ENCODE assay signal across 18 mouse cellular contexts in genomic region chr2:131996369-131996768, GRCm38 (mm10). TPM values are rescaled to one million over a fixed set of nuclear protein-coding genes. Genes with fewer than 3 reads are reported as not detected.
"Had no signal": no experiment of that assay in that cellular context is flagged by ENCODE, and none has a peak within 500 bp of the region (broad histone marks: within the 10 kb centered on the region; RNA-seq: fewer than 3 reads in every experiment).

No protein-coding gene starts in this region.

- H3K27ac ChIP-seq: limb, embryonic 10.5 days; limb, embryonic 13.5 days; liver, embryonic 12.5 days; liver, embryonic 15.5 days; lung, embryonic 15.5 days had no signal

- H3K4me3 ChIP-seq: limb, embryonic 10.5 days; limb, embryonic 13.5 days; liver, embryonic 12.5 days; liver, embryonic 15.5 days; lung, embryonic 15.5 days had no signal

- DNase-seq: kidney, postnatal 10 days; layer of hippocampus, postnatal 36 days; liver; lung, adult 18-20 months; lung, postnatal 10 days; lung, postnatal 36 days; midbrain, embryonic 14.5 days; spleen, adult 18-20 months; thymus, adult 2 months; thymus, postnatal 14 days; thymus, postnatal 4 days had no signal

RNA-seq across cellular contexts. Expression of gene Prnd, which starts 45.7 kb away (rescaled TPM):
- total RNA-seq: left cerebral cortex, postnatal 25 days; megakaryocyte-erythroid progenitor cell, adult 5-6 weeks had no signal
